Mouse (Mus musculus): ENCODE measurements around the gene Dynlt1f. TPM values are rescaled to one million over a fixed set of nuclear protein-coding genes. Genes with fewer than 3 reads are reported as not detected.
"Not testable (repeated sequence)": the region's sequence is repeated elsewhere in the genome, so short reads cannot be mapped to it uniquely, and the experiment has no call there.

Gene Dynlt1f
- polyA plus RNA-seq, 1 experiment from 2014 or later: 334 TPM

- ATAC-seq: not testable (repeated sequence)
Measured at GRCm38 (mm10) chr17:6685288-6685818, 29.7 kb upstream of the Dynlt1f start.

GRCm38 (mm10) chr17:6684464-6685287 is 29.0 kb upstream of the Dynlt1f start:
- H3K4me2 ChIP-seq (replicated peaks); H3K4me3 ChIP-seq (replicated peaks); H3K9me3 ChIP-seq; H3K4me1 ChIP-seq (replicated peaks); H3K27me3 ChIP-seq; H3K9ac ChIP-seq (replicated peaks); H3K36me3 ChIP-seq: not testable (repeated sequence)
- 0% methylated on average over 1 of the region's 4 CpGs for WGBS
- peak; percentile 97 for ATAC-seq
- H3K27ac ChIP-seq: peak overlapping the region; percentile 62

More at GRCm38 (mm10) chr17:6685288-6685818, 29.7 kb upstream of the Dynlt1f start:
- H3K4me3 ChIP-seq (replicated peaks); H3K4me2 ChIP-seq (replicated peaks); H3K9ac ChIP-seq (replicated peaks); H3K27ac ChIP-seq; H3K27me3 ChIP-seq; H3K4me1 ChIP-seq (replicated peaks); H3K36me3 ChIP-seq; H3K9me3 ChIP-seq: not testable (repeated sequence)
- 51% methylated on average over 4 of the region's 8 CpGs for WGBS

GRCm38 (mm10) chr17:6683702-6684101 is 28.0 kb upstream of the Dynlt1f start:
- not testable (repeated sequence) for H3K9ac ChIP-seq (replicated peaks); H3K4me1 ChIP-seq (replicated peaks); H3K27ac ChIP-seq; H3K9me3 ChIP-seq; H3K27me3 ChIP-seq; ATAC-seq; H3K36me3 ChIP-seq; H3K4me3 ChIP-seq (replicated peaks); H3K4me2 ChIP-seq (replicated peaks)
- 90% methylated on average over 1 of the region's 5 CpGs for WGBS

GRCm38 (mm10) chr17:6681721-6682120 is 26.0 kb upstream of the Dynlt1f start:
- 73% methylated on average over 4 of the region's 4 CpGs for WGBS
- ATAC-seq; H3K36me3 ChIP-seq; H3K9me3 ChIP-seq; H3K4me3 ChIP-seq (replicated peaks); H3K4me2 ChIP-seq (replicated peaks); H3K4me1 ChIP-seq (replicated peaks); H3K27ac ChIP-seq; H3K27me3 ChIP-seq; H3K9ac ChIP-seq (replicated peaks): not testable (repeated sequence)

GRCm38 (mm10) chr17:6678063-6678462 is 22.4 kb upstream of the Dynlt1f start:
- H3K36me3 ChIP-seq; H3K27ac ChIP-seq; H3K9ac ChIP-seq (replicated peaks); H3K9me3 ChIP-seq; H3K4me3 ChIP-seq (replicated peaks); ATAC-seq; H3K4me2 ChIP-seq (replicated peaks); H3K27me3 ChIP-seq; H3K4me1 ChIP-seq (replicated peaks): not testable (repeated sequence)
- WGBS: 100% methylated on average over 1 of the region's 2 CpGs

GRCm38 (mm10) chr17:6674297-6674696 is 18.6 kb upstream of the Dynlt1f start:
- WGBS: 68% methylated on average over 5 of the region's 5 CpGs
- not testable (repeated sequence) for H3K9me3 ChIP-seq

GRCm38 (mm10) chr17:6668522-6668921 is 12.8 kb upstream of the Dynlt1f start:
- WGBS: no CpG with 5 or more reads among the region's 6 CpGs
- H3K36me3 ChIP-seq; H3K27ac ChIP-seq; H3K9me3 ChIP-seq; H3K4me2 ChIP-seq (replicated peaks); H3K4me1 ChIP-seq (replicated peaks); H3K27me3 ChIP-seq; H3K4me3 ChIP-seq (replicated peaks); H3K9ac ChIP-seq (replicated peaks); ATAC-seq: not testable (repeated sequence)

More at GRCm38 (mm10) chr17:6674297-6674696, 18.6 kb upstream of the Dynlt1f start:
- not testable (repeated sequence) for H3K9ac ChIP-seq (replicated peaks); H3K4me1 ChIP-seq (replicated peaks); H3K36me3 ChIP-seq; H3K4me3 ChIP-seq (replicated peaks); H3K4me2 ChIP-seq (replicated peaks); H3K27me3 ChIP-seq; H3K27ac ChIP-seq; ATAC-seq

- H3K27me3 ChIP-seq; H3K27ac ChIP-seq; ATAC-seq; H3K4me2 ChIP-seq (replicated peaks); H3K9ac ChIP-seq (replicated peaks); H3K9me3 ChIP-seq; H3K4me1 ChIP-seq (replicated peaks); H3K4me3 ChIP-seq (replicated peaks); H3K36me3 ChIP-seq: not testable (repeated sequence)
- WGBS: 91% methylated on average over 4 of the region's 5 CpGs
Measured at GRCm38 (mm10) chr17:6665389-6665788, 9.7 kb upstream of the Dynlt1f start.

- H3K9me3 ChIP-seq; H3K36me3 ChIP-seq; ATAC-seq; H3K9ac ChIP-seq (replicated peaks); H3K27me3 ChIP-seq; H3K4me3 ChIP-seq (replicated peaks); H3K4me1 ChIP-seq (replicated peaks); H3K4me2 ChIP-seq (replicated peaks); H3K27ac ChIP-seq: not testable (repeated sequence)
- WGBS: 45% methylated on average over 3 of the region's 3 CpGs
Measured at GRCm38 (mm10) chr17:6662840-6663239, 7.1 kb upstream of the Dynlt1f start.

- not testable (repeated sequence) for ATAC-seq; H3K9ac ChIP-seq (replicated peaks); H3K4me1 ChIP-seq (replicated peaks); H3K27ac ChIP-seq; H3K36me3 ChIP-seq; H3K27me3 ChIP-seq; H3K4me3 ChIP-seq (replicated peaks); H3K4me2 ChIP-seq (replicated peaks); H3K9me3 ChIP-seq
- 44% methylated on average over 10 of the region's 11 CpGs for WGBS
Measured at GRCm38 (mm10) chr17:6661093-6661816, 5.6 kb upstream of the Dynlt1f start.

- not testable (repeated sequence) for H3K36me3 ChIP-seq; H3K27me3 ChIP-seq; ATAC-seq; H3K9ac ChIP-seq (replicated peaks); H3K9me3 ChIP-seq; H3K4me2 ChIP-seq (replicated peaks); H3K4me1 ChIP-seq (replicated peaks); H3K27ac ChIP-seq; H3K4me3 ChIP-seq (replicated peaks)
- WGBS: 75% methylated on average over 6 of the region's 6 CpGs
Measured at GRCm38 (mm10) chr17:6660589-6660988, 4.9 kb upstream of the Dynlt1f start.

- H3K27me3 ChIP-seq; H3K27ac ChIP-seq; H3K9ac ChIP-seq (replicated peaks); H3K4me2 ChIP-seq (replicated peaks); ATAC-seq; H3K4me1 ChIP-seq (replicated peaks); H3K36me3 ChIP-seq; H3K4me3 ChIP-seq (replicated peaks); H3K9me3 ChIP-seq: not testable (repeated sequence)
- 90% methylated on average over 4 of the region's 7 CpGs for WGBS
Measured at GRCm38 (mm10) chr17:6658801-6659200, 3.1 kb upstream of the Dynlt1f start, which contains the start of gene Sytl3. TSS of gene Sytl3 (plus strand) at chr17:6659093.
